Mouse (Mus musculus) B cell, adult (primary cell): ENCODE data around the gene Klrd1. TPM values are rescaled to one million over a fixed set of nuclear protein-coding genes. Genes with fewer than 3 reads are reported as not detected.

ENCODE experiments used
- total RNA-seq: library from RNA; stranded (reverse); gene quantifications from 4 replicates; pipeline ENCODE4 v1.2.4, GENCODE M21; 2023; ENCODE audit not compliant: inconsistent age

Klrd1 gene
- total RNA-seq = 1.8 to 2.4 TPM (median 2.1 TPM) in 4 replicates

DNA sequence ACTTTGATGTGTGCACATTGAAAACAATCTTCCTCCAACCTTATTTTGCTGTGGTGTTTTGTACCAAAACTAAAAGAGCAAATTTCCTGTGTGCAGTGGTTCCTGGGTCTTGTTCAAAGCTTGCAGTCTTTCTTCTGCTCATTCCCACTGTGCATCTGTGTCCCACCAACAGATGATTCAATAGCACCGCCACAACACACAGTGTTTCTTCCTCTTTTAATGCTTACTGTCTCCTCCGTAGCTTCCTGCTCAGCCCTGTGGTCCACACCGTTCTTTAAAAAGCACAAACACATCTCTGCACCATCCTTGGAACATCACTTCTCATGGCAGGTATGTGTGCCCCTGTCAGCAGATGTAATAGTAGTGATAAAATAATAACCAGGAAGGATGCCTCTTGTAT lies at the start of gene Klrd1:
Klrd1 (plus strand) TSS at position 275 of the 400 bp plus-strand sequence.

DNA sequence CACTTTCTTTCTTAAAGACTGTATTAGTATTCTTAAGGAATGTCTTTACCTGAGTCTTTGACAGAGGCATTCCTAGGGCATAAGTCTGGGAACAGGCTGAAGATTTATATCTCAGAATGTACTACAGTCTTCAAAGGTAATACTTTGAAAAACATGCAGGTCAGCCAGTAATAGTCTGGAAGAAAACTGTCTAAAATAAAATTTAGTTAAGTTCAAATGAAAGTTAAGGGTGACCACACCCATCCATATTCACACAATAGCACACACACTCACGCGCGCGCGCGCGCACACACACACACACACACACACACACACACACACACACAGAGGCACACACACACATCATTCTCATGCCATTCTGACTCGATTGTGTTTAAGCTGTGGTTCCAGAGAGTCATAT lies 14.0 kb upstream of the Klrd1 start, which contains the start of gene Klre1:
Klre1 (plus strand) TSS at position 301 of the 400 bp plus-strand sequence.

DNA sequence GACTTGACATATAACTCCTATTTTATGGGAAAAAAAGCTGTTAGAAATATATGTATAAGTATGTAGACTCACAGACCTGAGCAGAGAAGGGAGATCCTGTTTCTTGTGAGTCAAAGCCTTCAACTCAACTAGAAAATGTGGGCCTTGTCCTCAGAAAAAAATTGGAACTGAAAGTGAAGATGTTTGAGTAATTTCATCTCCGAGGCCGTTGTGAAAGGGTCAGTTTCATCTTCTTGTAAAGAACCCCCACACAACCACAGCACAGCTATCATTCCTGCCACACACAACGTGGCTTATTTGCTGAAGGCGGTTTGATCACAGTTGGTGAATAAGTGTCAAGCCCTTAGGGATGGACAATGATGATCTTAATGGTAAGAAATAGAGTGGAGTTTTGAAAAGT lies 32.2 kb downstream of the Klrd1 start, which contains the start of gene Klrk1:
Klrk1 (minus strand) TSS at position 130 of the 400 bp plus-strand sequence.

DNA sequence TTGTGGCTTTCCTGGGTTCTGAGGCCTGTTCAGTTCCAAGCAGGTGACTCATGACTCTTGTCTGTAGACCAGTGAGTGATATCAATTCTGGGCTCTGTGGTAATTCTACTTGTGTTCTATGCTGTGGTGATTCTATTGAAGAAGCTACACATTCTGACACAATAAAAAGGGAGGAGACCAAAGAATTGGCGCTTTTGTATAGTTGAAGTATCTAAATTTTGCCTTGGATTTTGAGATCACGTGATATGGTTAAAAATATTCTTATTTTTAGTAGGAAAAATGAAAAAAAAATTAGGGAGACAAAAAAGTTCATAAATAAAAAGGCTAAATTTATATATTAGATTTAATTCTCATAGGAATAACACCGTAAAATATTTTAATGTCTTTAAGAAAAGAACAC lies 51.7 kb downstream of the Klrd1 start, which contains the start of gene Klrc3:
Klrc3 (minus strand) TSS at position 101 of the 400 bp plus-strand sequence.

Other genes with a start within 250 kb of the Klrd1 start
- 3.9 to 7.7 TPM (median 6.0 TPM) in 4 replicates for gene Clec12a, start 249.1 kb upstream of the Klrd1 start, total RNA-seq
- gene Clec12b, start 205.9 kb upstream of the Klrd1 start, total RNA-seq = not detected in 4 replicates
- 0.16 TPM in 1 of 4 replicates, not detected in the others for gene Clec1b, start 194.5 kb upstream of the Klrd1 start, total RNA-seq
- gene Clec9a, start 182.9 kb upstream of the Klrd1 start, total RNA-seq = 0.29 to 1.4 TPM (median 0.30 TPM) in 3 of 4 replicates, not detected in the other
- gene Clec1a, start 139.8 kb upstream of the Klrd1 start, total RNA-seq = not detected in 4 replicates
- not detected in 4 replicates for gene Olr1, start 84.6 kb upstream of the Klrd1 start, total RNA-seq
- gene Tmem52b, start 79.2 kb upstream of the Klrd1 start, total RNA-seq = not detected in 4 replicates
- 13.7 to 15.0 TPM (median 14.4 TPM) in 4 replicates for gene Gabarapl1, start 58.6 kb upstream of the Klrd1 start, total RNA-seq
- gene Klre1, start 13.9 kb upstream of the Klrd1 start, total RNA-seq = 0.45 to 1.9 TPM (median 0.99 TPM) in 3 of 4 replicates, not detected in the other
- gene Klrk1, start 32.1 kb downstream of the Klrd1 start, total RNA-seq = 1.00 to 2.0 TPM (median 1.3 TPM) in 4 replicates
- not detected in 4 replicates for gene Klrc3, start 51.6 kb downstream of the Klrd1 start, total RNA-seq
- gene Klrc2, start 68.9 kb downstream of the Klrd1 start, total RNA-seq = 0.35 to 0.90 TPM (median 0.58 TPM) in 4 replicates
- gene Klrc1, start 87.2 kb downstream of the Klrd1 start, total RNA-seq = 1.1 to 4.0 TPM (median 2.2 TPM) in 4 replicates
- 0.66 to 1.1 TPM (median 0.83 TPM) in 3 of 4 replicates, not detected in the other for gene Klri1, start 125.3 kb downstream of the Klrd1 start, total RNA-seq
- gene Klri2, start 148.7 kb downstream of the Klrd1 start, total RNA-seq = 0.12 to 0.48 TPM (median 0.27 TPM) in 4 replicates
- not detected in 4 replicates for gene Gm156, start 192.5 kb downstream of the Klrd1 start, total RNA-seq